Mouse (Mus musculus) CH12F3 (cell line): Measurements from ENCODE around the gene Rela.

Experiments used
- in situ Hi-C: fragments of 300-500 bp; cut with MboI; formaldehyde crosslinking; loops from 2 replicates; pipeline ENCODE4 v1.14.3; 2020; ENCODE audit warnings: low sequenced_read_pairs

Gene Rela

GRCm38 (mm10) chr19:5637069-5638047 lies at the start of gene Rela:
Rela (plus strand) TSS chr19:5637483.
- in situ Hi-C loops, result no loop called here

GRCm38 (mm10) chr19:5589159-5589558 lies 48.1 kb upstream of the Rela start:
- in situ Hi-C loops, result no loop called here

- in situ Hi-C loops, result no loop called here
Observed at GRCm38 (mm10) chr19:5591888-5592287, 45.4 kb upstream of the Rela start.

- in situ Hi-C loops, result no loop called here
Observed at GRCm38 (mm10) chr19:5599224-5599623, 38.1 kb upstream of the Rela start.

GRCm38 (mm10) chr19:5601752-5602541 lies 35.3 kb upstream of the Rela start, which contains the start of gene Rnaseh2c:
Rnaseh2c (plus strand) TSS chr19:5601873.
- in situ Hi-C loops, result no loop called here

GRCm38 (mm10) chr19:5603664-5604063 lies 33.6 kb upstream of the Rela start:
- in situ Hi-C loops, result no loop called here

- in situ Hi-C loops, result no loop called here
Observed at GRCm38 (mm10) chr19:5605126-5605525, 32.2 kb upstream of the Rela start.

- in situ Hi-C loops, result no loop called here
Observed at GRCm38 (mm10) chr19:5606196-5606595, 31.1 kb upstream of the Rela start.

GRCm38 (mm10) chr19:5607705-5608410 lies 29.4 kb upstream of the Rela start:
- in situ Hi-C loops, result no loop called here

- in situ Hi-C loops, result no loop called here
Observed at GRCm38 (mm10) chr19:5608707-5609106, 28.6 kb upstream of the Rela start.

- in situ Hi-C loops, result no loop called here
Observed at GRCm38 (mm10) chr19:5609171-5609546, 28.1 kb upstream of the Rela start.

- in situ Hi-C loops, result no loop called here
Observed at GRCm38 (mm10) chr19:5609547-5610404, 27.5 kb upstream of the Rela start, which contains the start of gene Kat5. Kat5 (minus strand) TSS chr19:5610237.

- in situ Hi-C loops, result no loop called here
Observed at GRCm38 (mm10) chr19:5611973-5612372, 25.3 kb upstream of the Rela start.

GRCm38 (mm10) chr19:5612762-5613411 lies 24.4 kb upstream of the Rela start:
- in situ Hi-C loops, result no loop called here

GRCm38 (mm10) chr19:5614953-5615352 lies 22.3 kb upstream of the Rela start:
- in situ Hi-C loops, result no loop called here

GRCm38 (mm10) chr19:5620007-5620406 lies 17.3 kb upstream of the Rela start:
- in situ Hi-C loops, result no loop called here

- in situ Hi-C loops, result no loop called here
Observed at GRCm38 (mm10) chr19:5621884-5622283, 15.4 kb upstream of the Rela start.

- in situ Hi-C loops, result no loop called here
Observed at GRCm38 (mm10) chr19:5625311-5625710, 12.0 kb upstream of the Rela start.

- in situ Hi-C loops, result no loop called here
Observed at GRCm38 (mm10) chr19:5629907-5630306, 7.4 kb upstream of the Rela start.

GRCm38 (mm10) chr19:5632120-5632519 lies 5.2 kb upstream of the Rela start:
- in situ Hi-C loops, result no loop called here
